Mouse (Mus musculus): ENCODE data around the gene Fam120a. TPM values are rescaled to one million over a fixed set of nuclear protein-coding genes. Genes with fewer than 3 reads are reported as not detected.
A peak's percentile ranks its signal among the peaks of the same experiment; 100 is the strongest.

The Fam120a gene
- polyA plus RNA-seq, 1 experiment from 2014 or later: 9.8 TPM

- ATAC-seq: peak; percentile 31
- Histone ChIP-seq H3K4me2 (ENCODE audit: low read length) (peak overlapping the region; percentile 89), H3K9me3 (ENCODE audit: control insufficient read depth, low read length) (no peaks in the 10 kb centered on the region), H3K4me1 (ENCODE audit: control insufficient read depth, insufficient read depth, low read depth, low read length) (peaks cover 20% of the 10 kb centered on the region), H3K9ac (ENCODE audit: low read depth, low read length) (peak overlapping the region; percentile 97), H3K4me3 (ENCODE audit: low read length) (peak overlapping the region; percentile 92), H3K27me3 (replicated peaks; ENCODE audit: control insufficient read depth, insufficient read depth, low read length) (no peaks in the 10 kb centered on the region), H3K36me3 (ENCODE audit: control insufficient read depth, insufficient read depth, low read length) (no peaks in the 10 kb centered on the region), H3K27ac (ENCODE audit: low read depth, low read length) (peak overlapping the region; percentile 69)
- under 1% methylated on average over 37 of the region's 102 CpGs for WGBS
These were observed 97.7 kb downstream of the Fam120a start for GRCm38 (mm10) chr13:48869950-48870770.

DNA sequence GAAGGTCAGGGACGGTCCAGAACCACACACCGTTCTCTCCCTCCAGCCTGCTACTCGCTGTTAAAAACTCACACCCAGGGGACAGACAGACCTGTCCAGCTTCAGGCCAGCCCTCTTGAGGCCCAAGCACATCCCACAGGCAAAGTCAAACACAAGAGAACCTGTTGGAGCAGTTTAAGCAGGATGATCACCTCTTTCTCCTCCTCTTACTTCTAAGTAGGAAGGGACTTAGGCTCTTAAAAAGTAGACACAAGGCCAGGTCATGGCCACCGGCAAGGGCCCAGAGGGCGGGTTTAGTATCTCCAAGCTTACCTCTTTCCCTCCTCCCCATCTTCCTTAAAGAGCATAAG, 98.2 kb downstream of the Fam120a start:
- Histone ChIP-seq H3K4me2 (ENCODE audit: low read length) (peak overlapping the region; percentile 89), H3K4me1 (ENCODE audit: control insufficient read depth, insufficient read depth, low read depth, low read length) (peaks cover 20% of the 10 kb centered on the region), H3K9me3 (ENCODE audit: control insufficient read depth, low read length) (no peaks in the 10 kb centered on the region), H3K27me3 (replicated peaks; ENCODE audit: control insufficient read depth, insufficient read depth, low read length) (no peaks in the 10 kb centered on the region), H3K27ac (ENCODE audit: low read depth, low read length) (peak overlapping the region; percentile 69), H3K36me3 (ENCODE audit: control insufficient read depth, insufficient read depth, low read length) (no peaks in the 10 kb centered on the region), H3K4me3 (ENCODE audit: low read length) (peak overlapping the region; percentile 92), H3K9ac (ENCODE audit: low read depth, low read length) (peak overlapping the region; percentile 97)
- WGBS: 5% methylated on average over 5 of the region's 5 CpGs
- no peak for ATAC-seq

- peak overlapping the region; percentile 97 for H3K9ac ChIP-seq (ENCODE audit: low read depth, low read length)
- no peak for ATAC-seq
- peak overlapping the region; percentile 24; the same call in 1 of the 2 replicates for H3K27ac ChIP-seq (ENCODE audit: low read depth, low read length)
- peak overlapping the region; percentile 89 for H3K4me2 ChIP-seq (ENCODE audit: low read length)
- no peaks in the 10 kb centered on the region for H3K36me3 ChIP-seq (ENCODE audit: control insufficient read depth, insufficient read depth, low read length)
- WGBS: 18% methylated on average over 5 of the region's 5 CpGs
- no peaks in the 10 kb centered on the region for H3K9me3 ChIP-seq (ENCODE audit: control insufficient read depth, low read length)
- peaks cover 20% of the 10 kb centered on the region for H3K4me1 ChIP-seq (ENCODE audit: control insufficient read depth, insufficient read depth, low read depth, low read length)
- H3K27me3 ChIP-seq (replicated peaks; ENCODE audit: control insufficient read depth, insufficient read depth, low read length): no peaks in the 10 kb centered on the region
- H3K4me3 ChIP-seq (ENCODE audit: low read length): peak overlapping the region; percentile 92
These were observed 98.7 kb downstream of the Fam120a start for GRCm38 (mm10) chr13:48869088-48869487.

- no peak overlapping the region for H3K27ac ChIP-seq (ENCODE audit: low read depth, low read length)
- H3K4me3 ChIP-seq (ENCODE audit: low read length): no peak overlapping the region
- H3K9ac ChIP-seq (ENCODE audit: low read depth, low read length): no peak overlapping the region
- H3K36me3 ChIP-seq (ENCODE audit: control insufficient read depth, insufficient read depth, low read length): no peaks in the 10 kb centered on the region
- 75% methylated on average over 12 of the region's 12 CpGs for WGBS
- H3K27me3 ChIP-seq (replicated peaks; ENCODE audit: control insufficient read depth, insufficient read depth, low read length): no peaks in the 10 kb centered on the region
- no peak overlapping the region for H3K4me2 ChIP-seq (ENCODE audit: low read length)
- no peaks in the 10 kb centered on the region for H3K9me3 ChIP-seq (ENCODE audit: control insufficient read depth, low read length)
- no peak for ATAC-seq
- H3K4me1 ChIP-seq (ENCODE audit: control insufficient read depth, insufficient read depth, low read depth, low read length): peaks cover 15% of the 10 kb centered on the region
These were observed 103.0 kb downstream of the Fam120a start for GRCm38 (mm10) chr13:48864673-48865356.

- H3K4me3 ChIP-seq (ENCODE audit: low read length): no peak overlapping the region
- ATAC-seq: no peak
- H3K4me2 ChIP-seq (ENCODE audit: low read length): no peak overlapping the region
- 74% methylated on average over 9 of the region's 9 CpGs for WGBS
- no peaks in the 10 kb centered on the region for H3K36me3 ChIP-seq (ENCODE audit: control insufficient read depth, insufficient read depth, low read length)
- no peak overlapping the region for H3K27ac ChIP-seq (ENCODE audit: low read depth, low read length)
- H3K4me1 ChIP-seq (ENCODE audit: control insufficient read depth, insufficient read depth, low read depth, low read length): peaks cover 12% of the 10 kb centered on the region
- no peak overlapping the region for H3K9ac ChIP-seq (ENCODE audit: low read depth, low read length)
- no peaks in the 10 kb centered on the region for H3K27me3 ChIP-seq (replicated peaks; ENCODE audit: control insufficient read depth, insufficient read depth, low read length)
- no peaks in the 10 kb centered on the region for H3K9me3 ChIP-seq (ENCODE audit: control insufficient read depth, low read length)
These were observed 104.3 kb downstream of the Fam120a start for GRCm38 (mm10) chr13:48863556-48863955.

DNA sequence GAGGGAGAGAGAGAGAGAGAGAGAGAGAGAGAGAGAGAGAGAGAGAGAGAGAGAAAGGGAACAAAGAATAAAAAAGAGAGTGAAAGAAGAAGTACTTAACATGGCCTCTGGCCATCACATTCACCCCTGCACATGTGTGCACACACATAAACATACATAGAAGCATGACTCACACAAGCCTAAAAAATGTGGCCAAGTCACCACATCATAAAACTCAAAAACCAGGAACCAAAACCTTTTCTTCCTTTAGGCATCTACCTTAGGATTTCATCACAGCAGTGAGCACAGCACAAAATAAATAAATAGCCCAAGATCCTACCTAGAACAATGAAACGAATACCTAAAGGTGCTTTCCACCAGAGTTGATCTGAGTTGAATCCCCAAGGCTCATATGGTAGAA, 105.9 kb downstream of the Fam120a start:
- no peak overlapping the region for H3K27ac ChIP-seq (ENCODE audit: low read depth, low read length)
- peaks cover 26% of the 10 kb centered on the region for H3K4me1 ChIP-seq (ENCODE audit: control insufficient read depth, insufficient read depth, low read depth, low read length)
- WGBS: 90% methylated on average over 1 of the region's 1 CpGs
- H3K36me3 ChIP-seq (ENCODE audit: control insufficient read depth, insufficient read depth, low read length): no peaks in the 10 kb centered on the region
- no peaks in the 10 kb centered on the region for H3K27me3 ChIP-seq (replicated peaks; ENCODE audit: control insufficient read depth, insufficient read depth, low read length)
- no peaks in the 10 kb centered on the region for H3K9me3 ChIP-seq (ENCODE audit: control insufficient read depth, low read length)
- no peak overlapping the region for H3K4me2 ChIP-seq (ENCODE audit: low read length)
- H3K9ac ChIP-seq (ENCODE audit: low read depth, low read length): no peak overlapping the region
- H3K4me3 ChIP-seq (ENCODE audit: low read length): no peak overlapping the region
- ATAC-seq: no peak

DNA sequence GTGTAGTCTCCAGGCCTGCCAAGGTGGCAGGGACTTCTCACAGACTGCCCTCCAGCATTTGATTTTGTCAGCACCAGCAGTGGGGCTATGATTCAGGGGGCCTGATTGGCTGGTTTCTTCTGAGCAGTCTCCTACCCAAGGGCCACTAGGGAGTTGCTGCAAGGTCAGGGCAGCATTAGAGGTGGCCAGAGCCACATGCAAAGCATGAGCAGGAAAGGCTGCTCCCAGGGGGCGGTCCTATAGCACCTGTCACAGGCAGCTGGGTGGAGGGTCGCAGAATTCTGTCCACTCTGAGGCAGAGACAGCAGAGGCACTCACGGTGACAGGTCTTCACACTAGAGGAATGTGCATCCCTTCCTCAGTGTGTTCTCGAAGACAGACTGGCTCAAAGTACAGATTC, 109.0 kb downstream of the Fam120a start:
- no peak overlapping the region for H3K4me2 ChIP-seq (ENCODE audit: low read length)
- ATAC-seq: no peak
- no peaks in the 10 kb centered on the region for H3K27me3 ChIP-seq (replicated peaks; ENCODE audit: control insufficient read depth, insufficient read depth, low read length)
- H3K4me1 ChIP-seq (ENCODE audit: control insufficient read depth, insufficient read depth, low read depth, low read length): peaks cover 36% of the 10 kb centered on the region
- 79% methylated on average over 4 of the region's 4 CpGs for WGBS
- H3K4me3 ChIP-seq (ENCODE audit: low read length): no peak overlapping the region
- H3K27ac ChIP-seq (ENCODE audit: low read depth, low read length): no peak overlapping the region
- no peaks in the 10 kb centered on the region for H3K9me3 ChIP-seq (ENCODE audit: control insufficient read depth, low read length)
- no peaks in the 10 kb centered on the region for H3K36me3 ChIP-seq (ENCODE audit: control insufficient read depth, insufficient read depth, low read length)
- 0 out of 2 replicates have a peak overlapping the region, but pooled peaks have one; percentile 31 for H3K9ac ChIP-seq (ENCODE audit: low read depth, low read length)

GRCm38 (mm10) chr13:48858054-48858453, 109.8 kb downstream of the Fam120a start:
- no peak overlapping the region for H3K4me2 ChIP-seq (ENCODE audit: low read length)
- H3K27me3 ChIP-seq (replicated peaks; ENCODE audit: control insufficient read depth, insufficient read depth, low read length): no peaks in the 10 kb centered on the region
- no peak overlapping the region; the same call in 1 of the 2 replicates for H3K9ac ChIP-seq (ENCODE audit: low read depth, low read length)
- no peak overlapping the region for H3K4me3 ChIP-seq (ENCODE audit: low read length)
- H3K9me3 ChIP-seq (ENCODE audit: control insufficient read depth, low read length): no peaks in the 10 kb centered on the region
- H3K36me3 ChIP-seq (ENCODE audit: control insufficient read depth, insufficient read depth, low read length): no peaks in the 10 kb centered on the region
- peaks cover 39% of the 10 kb centered on the region for H3K4me1 ChIP-seq (ENCODE audit: control insufficient read depth, insufficient read depth, low read depth, low read length)
- 0 out of 2 replicates have a peak overlapping the region, but pooled peaks have one; percentile 18 for H3K27ac ChIP-seq (ENCODE audit: low read depth, low read length)
- no peak for ATAC-seq
- WGBS: 54% methylated on average over 6 of the region's 6 CpGs

GRCm38 (mm10) chr13:48857246-48857932, 110.4 kb downstream of the Fam120a start:
- no peak overlapping the region for H3K4me2 ChIP-seq (ENCODE audit: low read length)
- no peak for ATAC-seq
- no peak overlapping the region for H3K27ac ChIP-seq (ENCODE audit: low read depth, low read length)
- H3K4me1 ChIP-seq (ENCODE audit: control insufficient read depth, insufficient read depth, low read depth, low read length): peaks cover 39% of the 10 kb centered on the region
- H3K9ac ChIP-seq (ENCODE audit: low read depth, low read length): no peak overlapping the region; the same call in 1 of the 2 replicates
- H3K9me3 ChIP-seq (ENCODE audit: control insufficient read depth, low read length): no peaks in the 10 kb centered on the region
- no peak overlapping the region for H3K4me3 ChIP-seq (ENCODE audit: low read length)
- no peaks in the 10 kb centered on the region for H3K36me3 ChIP-seq (ENCODE audit: control insufficient read depth, insufficient read depth, low read length)
- WGBS: 48% methylated on average over 7 of the region's 7 CpGs
- H3K27me3 ChIP-seq (replicated peaks; ENCODE audit: control insufficient read depth, insufficient read depth, low read length): no peaks in the 10 kb centered on the region

All from hindbrain, embryonic 16.5 days (tissue).